Mouse (Mus musculus) olfactory bulb, adult 2 months (tissue): ENCODE data around the gene Bicd2.
A peak's percentile ranks its signal among the peaks of the same experiment; 100 is the strongest.

ENCODE experiments used
- CTCF ChIP-seq: fragments of 200-500 bp; IDR thresholded peaks from 2 replicates; pipeline ENCODE4 v1.5.1; 2012; ENCODE audit warnings: low read depth, mild to moderate bottlenecking, low read length, moderate library complexity; ENCODE audit not compliant: insufficient read depth
- POLR2A ChIP-seq: fragments of 200-500 bp; IDR thresholded peaks from 2 replicates; pipeline ENCODE4 v1.6.1; 2012; ENCODE audit warnings: mild to moderate bottlenecking, low read depth, low read length, moderate library complexity; ENCODE audit not compliant: insufficient read depth

DNA sequence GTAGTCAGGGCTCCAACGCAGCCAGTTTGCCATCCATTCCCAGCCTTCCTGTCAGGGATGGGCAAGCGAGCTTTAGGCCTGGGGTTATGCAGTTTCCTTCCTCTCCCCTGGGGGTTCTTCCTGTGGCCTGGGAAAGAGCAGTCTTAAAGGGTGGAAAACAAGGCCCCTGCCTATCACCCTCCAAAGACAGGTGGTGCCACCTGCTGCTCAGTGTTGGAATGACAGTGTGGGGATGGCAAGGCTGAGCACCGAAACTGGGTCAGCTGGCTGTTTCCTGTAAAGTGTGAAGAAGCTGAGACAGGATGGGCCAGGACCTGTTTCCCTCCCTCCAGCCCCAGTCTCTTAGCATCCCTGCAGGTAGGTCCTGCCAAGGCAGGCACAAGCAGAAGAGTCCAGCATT, 39.8 kb downstream of the Bicd2 start:
- TF ChIP-seq POLR2A (no peak), CTCF (peak; percentile 95)
